Mouse (Mus musculus) frontal cortex, postnatal 10 days (tissue): ENCODE measurements around the gene Zfp428.
"Not testable (repeated sequence)": the region's sequence is repeated elsewhere in the genome, so short reads cannot be mapped to it uniquely, and the experiment has no call there.

ENCODE experiments used
- DNase-seq, 2 experiments: peaks; one replicate each; pipeline ENCODE4 v3.0.0; 2022; ENCODE audit warnings: low spot score in 2 of 2, mixed read lengths in 1 of 2

Zfp428 gene

GRCm38 (mm10) chr7:24520054-24520453 is 13.2 kb downstream of the Zfp428 start:
- DNase-seq = not testable (repeated sequence)

GRCm38 (mm10) chr7:24522805-24523204 is 16.0 kb downstream of the Zfp428 start:
- no peak for DNase-seq

- no peak for DNase-seq
These were observed 16.9 kb downstream of the Zfp428 start for GRCm38 (mm10) chr7:24523723-24524122.

GRCm38 (mm10) chr7:24524978-24525377 is 18.2 kb downstream of the Zfp428 start:
- no peak for DNase-seq

GRCm38 (mm10) chr7:24525686-24526420 is 19.0 kb downstream of the Zfp428 start:
- DNase-seq = no peak

- DNase-seq = no peak
These were observed 22.1 kb downstream of the Zfp428 start for GRCm38 (mm10) chr7:24528861-24529260.

- no peak for DNase-seq
These were observed 22.8 kb downstream of the Zfp428 start for GRCm38 (mm10) chr7:24529580-24529979.

- DNase-seq = peak; percentile 99
These were observed 23.5 kb downstream of the Zfp428 start, which contains the start of gene Irgq for GRCm38 (mm10) chr7:24530062-24530931. Irgq (plus strand) TSS chr7:24530689.

- DNase-seq = peak in 1 of 2 experiments; percentile 75
These were observed 24.6 kb downstream of the Zfp428 start for GRCm38 (mm10) chr7:24531211-24531971.

- no peak for DNase-seq
These were observed 26.3 kb downstream of the Zfp428 start for GRCm38 (mm10) chr7:24533031-24533571.

- no peak for DNase-seq
These were observed 27.0 kb downstream of the Zfp428 start for GRCm38 (mm10) chr7:24533806-24534205.

GRCm38 (mm10) chr7:24534301-24534700 is 27.5 kb downstream of the Zfp428 start:
- no peak for DNase-seq

- DNase-seq = no peak
These were observed 30.3 kb downstream of the Zfp428 start for GRCm38 (mm10) chr7:24537081-24537480.

- no peak for DNase-seq
These were observed 30.8 kb downstream of the Zfp428 start for GRCm38 (mm10) chr7:24537591-24537990.

- DNase-seq = peak in 1 of 2 experiments; percentile 43
These were observed 31.3 kb downstream of the Zfp428 start for GRCm38 (mm10) chr7:24538154-24538553.

- DNase-seq = no peak
These were observed 31.9 kb downstream of the Zfp428 start for GRCm38 (mm10) chr7:24538701-24539100.

- no peak for DNase-seq
These were observed 32.9 kb downstream of the Zfp428 start for GRCm38 (mm10) chr7:24539686-24540085.

- DNase-seq = no peak
These were observed 37.7 kb downstream of the Zfp428 start for GRCm38 (mm10) chr7:24544506-24544905.

- no peak for DNase-seq
These were observed 39.3 kb downstream of the Zfp428 start, which contains the start of the genes Pinlyp and Xrcc1 for GRCm38 (mm10) chr7:24546068-24546614. Pinlyp (minus strand) TSS chr7:24546118. Xrcc1 (plus strand) TSS chr7:24546289.

GRCm38 (mm10) chr7:24546634-24547389 is 40.0 kb downstream of the Zfp428 start:
- DNase-seq = peak; percentile 99
